Mouse (Mus musculus) effector memory CD4-positive, alpha-beta T cell, adult 5 months (primary cell): ENCODE data around the gene Dyx1c1. TPM values are rescaled to one million over a fixed set of nuclear protein-coding genes. Genes with fewer than 3 reads are reported as not detected.

Experiments used
- polyA plus RNA-seq: library from polyadenylated mRNA; unstranded; fragments of 100-300 nt; shearing (Covaris generic); gene quantifications from one replicate; pipeline ENCODE4 v1.2.1, GENCODE M21; 2017

Gene Dyx1c1
- 1.5 TPM for polyA plus RNA-seq

GRCm38 (mm10) chr9:72958521-72959450, at the start of gene Dyx1c1, which contains the start of gene Gm44503:
Dyx1c1 (plus strand) TSS chr9:72958785.
Gm44503 (plus strand) TSS chr9:72958852.

GRCm38 (mm10) chr9:72925021-72925934, 33.3 kb upstream of the Dyx1c1 start, which contains the start of gene Pygo1:
Pygo1 (plus strand) TSS chr9:72925645.

GRCm38 (mm10) chr9:72985250-72986220, 26.9 kb downstream of the Dyx1c1 start, which contains the start of the genes Ccpg1os and Ccpg1:
Ccpg1os (minus strand) TSS chr9:72985382.
Ccpg1 (plus strand) TSS chr9:72985429.

Other genes with a start within 250 kb of the Dyx1c1 start
- 0.05 TPM for gene Prtg, start 151.9 kb upstream of the Dyx1c1 start, polyA plus RNA-seq
- not detected for gene Pygo1, start 33.1 kb upstream of the Dyx1c1 start, polyA plus RNA-seq
- gene Gm44503, start 67 bp downstream of the Dyx1c1 start, polyA plus RNA-seq: not detected
- 3.2 TPM for gene Ccpg1os, start 26.6 kb downstream of the Dyx1c1 start, polyA plus RNA-seq
- gene Ccpg1, start 26.6 kb downstream of the Dyx1c1 start, polyA plus RNA-seq: 105 TPM
- gene Pigb, start 81.6 kb downstream of the Dyx1c1 start, polyA plus RNA-seq: 17.5 TPM
- 51.1 TPM for gene Rab27a, start 86.1 kb downstream of the Dyx1c1 start, polyA plus RNA-seq
- not detected for gene Khdc3, start 143.1 kb downstream of the Dyx1c1 start, polyA plus RNA-seq
- gene Gm20509, start 143.7 kb downstream of the Dyx1c1 start, polyA plus RNA-seq: not detected
- 51.0 TPM for gene Rsl24d1, start 154.6 kb downstream of the Dyx1c1 start, polyA plus RNA-seq